Mouse (Mus musculus) bone marrow, adult 2 months (tissue): ENCODE measurements around the gene Crym.

Experiments used
- CTCF ChIP-seq: fragments of 200-500 bp; IDR thresholded peaks from 2 replicates; pipeline ENCODE4 v1.5.1; 2011; ENCODE audit warnings: low read length, control low read depth; ENCODE audit not compliant: control insufficient read depth, insufficient read depth
- POLR2A ChIP-seq: fragments of 200-500 bp; IDR thresholded peaks from 2 replicates; pipeline ENCODE4 v1.6.1; 2011; ENCODE audit warnings: low read depth, mild to moderate bottlenecking, control low read depth, low read length, borderline replicate concordance; ENCODE audit not compliant: control insufficient read depth

GRCm38 (mm10) chr7:120241092-120241491 lies 39.2 kb upstream of the Crym start:
- TF ChIP-seq CTCF: no peak
- TF ChIP-seq POLR2A: no peak
